Mouse (Mus musculus) right cerebral cortex, postnatal 14 days (tissue): Measurements from ENCODE around the gene Vta1.

Source experiments
- DNase-seq: peaks from one replicate; pipeline ENCODE4 v3.0.0; 2022

The Vta1 gene

GRCm38 (mm10) chr10:14705072-14706066, at the start of gene Vta1, which contains the start of gene Nmbr:
Gene Vta1, minus strand, starts transcription at chr10:14705560.
Gene Nmbr, plus strand, starts transcription at chr10:14705591.
- DNase-seq, result peak; percentile 99

GRCm38 (mm10) chr10:14734285-14734684, 28.9 kb upstream of the Vta1 start:
- peak; percentile 18 for DNase-seq

GRCm38 (mm10) chr10:14725671-14726070, 20.3 kb upstream of the Vta1 start:
- no peak for DNase-seq

GRCm38 (mm10) chr10:14718114-14718513, 12.8 kb upstream of the Vta1 start, which contains the start of gene Gje1:
Gene Gje1, minus strand, starts transcription at chr10:14718214.
- no peak for DNase-seq

GRCm38 (mm10) chr10:14703830-14704420, 1.4 kb downstream of the Vta1 start:
- no peak for DNase-seq

- DNase-seq, result no peak
Observed at GRCm38 (mm10) chr10:14703239-14703638, 2.1 kb downstream of the Vta1 start.

GRCm38 (mm10) chr10:14690349-14690748, 15.0 kb downstream of the Vta1 start:
- DNase-seq, result no peak

- DNase-seq, result no peak
Observed at GRCm38 (mm10) chr10:14688785-14689442, 16.4 kb downstream of the Vta1 start.

GRCm38 (mm10) chr10:14685663-14686062, 19.7 kb downstream of the Vta1 start:
- no peak for DNase-seq

GRCm38 (mm10) chr10:14666147-14666546, 39.2 kb downstream of the Vta1 start:
- no peak for DNase-seq

- no peak for DNase-seq
Observed at GRCm38 (mm10) chr10:14660875-14661274, 44.5 kb downstream of the Vta1 start.

GRCm38 (mm10) chr10:14639635-14640034, 65.7 kb downstream of the Vta1 start:
- DNase-seq, result no peak

- no peak for DNase-seq
Observed at GRCm38 (mm10) chr10:14639043-14639442, 66.3 kb downstream of the Vta1 start.

GRCm38 (mm10) chr10:14625706-14626105, 79.7 kb downstream of the Vta1 start:
- DNase-seq, result no peak

- no peak for DNase-seq
Observed at GRCm38 (mm10) chr10:14619156-14619555, 86.2 kb downstream of the Vta1 start.

GRCm38 (mm10) chr10:14618301-14618700, 87.1 kb downstream of the Vta1 start:
- DNase-seq, result no peak

- DNase-seq, result no peak
Observed at GRCm38 (mm10) chr10:14615441-14615840, 89.9 kb downstream of the Vta1 start.

- no peak for DNase-seq
Observed at GRCm38 (mm10) chr10:14607597-14607996, 97.8 kb downstream of the Vta1 start.
